Mouse (Mus musculus) midbrain, embryonic 13.5 days (tissue): Measurements from ENCODE around the gene Mllt3. TPM values are rescaled to one million over a fixed set of nuclear protein-coding genes. Genes with fewer than 3 reads are reported as not detected.

Experiments used
- ATAC-seq: fragments of 200-750 bp; cut with Nextera tagmentation; 2 replicates; pipeline ENCODE4 v1.8.0; 2017; ENCODE audit warnings: mild to moderate bottlenecking, moderate TSS enrichment, moderate library complexity
- H3K27ac ChIP-seq: fragments of 300-500 bp; sonication (generic); 2 replicates; pipeline ENCODE4 v1.5.1; 2015; ENCODE audit warnings: inconsistent platforms, mild to moderate bottlenecking, moderate library complexity
- H3K27me3 ChIP-seq: fragments of 300-500 bp; sonication (generic); 2 replicates; pipeline ENCODE4 v1.6.1; 2015; ENCODE audit warnings: mild to moderate bottlenecking, inconsistent platforms
- H3K36me3 ChIP-seq: fragments of 300-500 bp; sonication (generic); 2 replicates; pipeline ENCODE4 v1.6.1; 2015; ENCODE audit warnings: mild to moderate bottlenecking, inconsistent platforms
- H3K4me1 ChIP-seq: fragments of 300-500 bp; sonication (generic); replicated peaks from 2 replicates; pipeline ENCODE4 v1.6.1; 2015; ENCODE audit warnings: inconsistent platforms
- H3K4me2 ChIP-seq: fragments of 300-500 bp; sonication (generic); replicated peaks from 2 replicates; pipeline ENCODE4 v1.6.1; 2015; ENCODE audit warnings: moderate library complexity, mild to moderate bottlenecking, inconsistent platforms
- H3K4me3 ChIP-seq: fragments of 300-500 bp; sonication (generic); replicated peaks from 2 replicates; pipeline ENCODE4 v1.5.1; 2015; ENCODE audit warnings: mild to moderate bottlenecking, inconsistent platforms
- H3K9ac ChIP-seq: fragments of 300-500 bp; sonication (generic); replicated peaks from 2 replicates; pipeline ENCODE4 v1.6.1; 2015; ENCODE audit warnings: mild to moderate bottlenecking, inconsistent platforms
- H3K9me3 ChIP-seq: fragments of 300-500 bp; sonication (generic); 2 replicates; pipeline ENCODE4 v1.6.1; 2016; ENCODE audit warnings: mild to moderate bottlenecking, inconsistent platforms
- WGBS: fragments of 180-500 bp; shearing (Covaris S2); methylation state at CpG from one replicate; pipeline ENCODE4 v1.1.7; 2015; 5-methylcytosine and 5-hydroxymethylcytosine counted together
- polyA plus RNA-seq: library from polyadenylated mRNA; unstranded; fragments of >200 nt; fragmentation: Nextera tagmentation; extraction: Ambion mirVana; gene quantifications from 2 replicates; pipeline ENCODE4 v1.2.1, GENCODE M21; 2015

Mllt3 gene
- polyA plus RNA-seq, 1 experiment from 2014 or later, result 115 TPM

DNA sequence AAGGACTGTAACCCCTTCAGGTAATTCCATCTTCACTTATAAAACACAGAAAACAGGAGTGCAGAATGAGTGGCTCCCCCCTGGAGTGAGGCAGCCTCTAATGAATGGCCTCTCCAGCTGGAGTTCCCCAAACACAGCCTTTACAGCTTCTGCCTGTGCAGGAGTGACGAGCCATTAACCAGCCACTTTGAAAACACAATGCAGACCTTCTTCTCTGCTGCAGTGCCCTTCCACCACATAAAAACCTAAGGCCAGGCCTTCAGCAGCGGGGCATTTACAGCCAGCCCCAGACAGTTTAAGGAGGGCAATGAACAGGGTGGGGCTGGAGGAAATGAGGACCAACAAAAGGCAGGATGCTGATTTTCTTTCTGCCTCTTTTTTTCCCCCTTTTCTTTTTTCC, 198.9 kb downstream of the Mllt3 start:
- H3K27ac ChIP-seq, result peak overlapping the region; percentile 45
- H3K9me3 ChIP-seq, result no peaks in the 10 kb centered on the region
- H3K4me3 ChIP-seq, result no peak overlapping the region
- WGBS, result 18% methylated on average over 2 of the region's 2 CpGs
- H3K36me3 ChIP-seq, result 0 out of 2 replicates have a peak, but pooled peaks cover 2% of the 10 kb centered on the region
- H3K4me1 ChIP-seq, result peaks cover 23% of the 10 kb centered on the region
- peak; percentile 65 for ATAC-seq
- no peak overlapping the region for H3K4me2 ChIP-seq
- no peak overlapping the region for H3K9ac ChIP-seq
- H3K27me3 ChIP-seq, result no peaks in the 10 kb centered on the region

DNA sequence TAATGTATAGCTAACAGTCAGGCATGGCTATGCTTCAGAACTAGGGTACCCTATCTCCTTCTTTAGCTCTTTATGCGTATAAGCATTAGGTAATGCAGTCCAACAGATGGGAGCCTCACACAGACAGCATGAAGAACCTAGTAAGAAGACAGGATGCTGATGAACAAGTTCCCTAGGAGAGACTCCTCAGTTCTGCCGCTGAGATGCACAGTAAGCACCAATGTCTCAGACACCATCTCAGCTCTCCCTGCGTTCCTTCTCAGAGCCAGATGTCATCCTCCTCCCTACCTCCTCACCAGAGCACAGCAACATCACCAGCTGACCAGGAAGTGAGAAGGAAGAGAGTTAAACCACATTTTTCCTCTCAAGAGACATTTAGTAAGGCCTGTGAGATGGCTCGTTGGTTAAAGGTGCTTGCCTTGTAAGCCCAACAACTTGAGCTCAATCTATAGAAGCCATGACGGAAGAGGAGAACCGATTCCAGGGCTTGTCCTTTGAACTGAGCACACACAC, 202.3 kb downstream of the Mllt3 start:
- H3K4me1 ChIP-seq, result peaks cover 19% of the 10 kb centered on the region
- no peak overlapping the region for H3K27ac ChIP-seq
- H3K27me3 ChIP-seq, result no peaks in the 10 kb centered on the region
- H3K4me3 ChIP-seq, result no peak overlapping the region
- no peak overlapping the region for H3K9ac ChIP-seq
- H3K4me2 ChIP-seq, result no peak overlapping the region
- no peaks in the 10 kb centered on the region for H3K36me3 ChIP-seq
- WGBS, result 91% methylated on average over 6 of the region's 6 CpGs
- no peaks in the 10 kb centered on the region for H3K9me3 ChIP-seq
- no peak for ATAC-seq

DNA sequence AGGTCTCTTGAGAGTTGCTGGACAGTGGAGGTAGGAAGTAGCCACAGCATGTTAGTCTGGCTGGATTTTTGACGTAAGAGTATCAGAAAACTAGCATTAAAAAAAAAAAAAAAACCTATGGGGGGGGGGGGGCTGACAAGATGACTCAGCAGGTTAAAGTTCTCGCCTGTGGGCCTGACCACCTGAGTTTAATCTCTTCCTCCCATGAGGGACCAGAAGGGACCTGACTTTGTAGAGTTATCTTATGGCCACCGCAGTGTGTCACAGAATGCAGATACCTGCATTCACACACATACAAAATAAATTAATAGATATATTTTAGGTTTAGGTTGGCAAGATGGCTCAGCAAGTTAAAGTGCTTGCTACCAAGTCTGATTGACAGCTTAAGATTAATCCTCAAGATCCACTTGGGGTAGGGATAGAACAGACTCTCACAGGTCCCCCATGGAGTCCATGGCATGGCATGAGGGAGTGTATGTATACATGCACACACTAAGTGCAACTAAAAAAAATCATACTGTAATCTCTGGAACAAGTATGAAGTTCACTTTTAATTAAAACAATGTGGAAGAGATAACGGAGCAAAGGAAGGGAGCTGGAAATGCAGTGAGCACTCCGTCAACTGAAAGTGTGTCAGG, 203.6 kb downstream of the Mllt3 start:
- Histone ChIP-seq H3K27me3 (no peaks in the 10 kb centered on the region), H3K4me1 (peaks cover 10% of the 10 kb centered on the region), H3K9ac (no peak overlapping the region), H3K9me3 (no peaks in the 10 kb centered on the region), H3K4me3 (no peak overlapping the region), H3K4me2 (no peak overlapping the region), H3K27ac (no peak overlapping the region), H3K36me3 (no peaks in the 10 kb centered on the region)
- no peak for ATAC-seq
- WGBS, result 93% methylated on average over 5 of the region's 5 CpGs

DNA sequence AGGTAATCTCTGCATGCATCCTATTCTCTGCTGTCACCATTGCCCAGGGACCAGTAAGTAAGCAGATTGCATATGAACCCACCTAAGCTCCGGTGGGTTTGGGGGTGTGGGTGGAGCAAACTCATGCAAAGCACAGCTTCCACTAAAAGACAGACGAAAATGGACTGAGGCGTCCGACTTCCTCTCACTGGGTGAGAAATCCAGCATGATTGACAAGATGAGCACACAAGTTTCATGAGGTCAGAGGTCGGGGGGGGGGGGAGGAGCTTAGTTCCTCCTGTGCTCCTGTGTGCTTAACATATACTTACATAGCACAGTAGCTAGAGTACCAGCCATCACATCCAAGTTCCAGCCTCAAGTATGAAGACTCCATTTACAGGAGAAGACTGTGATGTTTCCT, 206.8 kb downstream of the Mllt3 start:
- H3K27ac ChIP-seq, result no peak overlapping the region
- H3K9ac ChIP-seq, result no peak overlapping the region
- no peaks in the 10 kb centered on the region for H3K36me3 ChIP-seq
- ATAC-seq, result no peak
- 0 out of 2 replicates have a peak, but pooled peaks cover 3% of the 10 kb centered on the region for H3K4me1 ChIP-seq
- WGBS, result 78% methylated on average over 5 of the region's 5 CpGs
- no peak overlapping the region for H3K4me3 ChIP-seq
- no peaks in the 10 kb centered on the region for H3K27me3 ChIP-seq
- no peaks in the 10 kb centered on the region for H3K9me3 ChIP-seq
- H3K4me2 ChIP-seq, result no peak overlapping the region

DNA sequence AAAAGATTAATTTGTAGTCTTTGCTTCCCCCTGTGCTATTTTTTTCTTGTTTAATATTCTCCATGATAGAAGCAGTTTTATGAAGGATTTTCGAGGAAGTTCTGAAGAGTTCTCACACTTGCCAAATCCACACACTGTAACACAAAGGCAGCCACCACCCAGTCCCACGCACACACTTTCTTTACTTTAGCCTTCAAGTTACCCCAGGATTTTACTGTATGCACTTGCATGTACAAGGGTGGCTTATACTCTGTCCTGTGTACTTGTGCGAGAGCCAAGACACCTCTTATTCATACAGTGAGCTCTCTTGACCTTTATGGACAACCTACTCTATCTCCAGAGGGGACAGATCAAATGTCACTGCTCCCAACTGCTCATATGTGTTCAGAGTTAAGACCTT, 209.5 kb downstream of the Mllt3 start:
- Histone ChIP-seq H3K27ac (no peak overlapping the region), H3K27me3 (no peaks in the 10 kb centered on the region)
- 86% methylated on average over 3 of the region's 3 CpGs for WGBS

DNA sequence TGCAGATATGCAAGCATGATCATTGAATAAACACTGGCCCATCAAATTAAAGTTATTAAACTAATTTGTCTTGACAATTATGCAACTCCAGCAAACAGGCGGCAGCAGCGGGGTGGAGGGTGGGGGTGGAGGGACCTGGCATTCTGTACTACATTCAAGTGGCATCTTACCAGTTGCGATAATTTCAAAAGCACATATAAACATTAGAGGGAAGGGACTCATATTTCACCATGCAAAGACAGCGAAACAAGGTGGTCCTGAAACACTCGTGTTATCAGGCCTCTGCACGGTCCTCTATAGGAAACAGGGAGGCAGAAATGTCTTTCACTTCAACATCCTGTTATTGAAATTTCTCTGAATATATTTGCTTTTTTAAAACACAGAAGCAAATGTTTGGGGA, 210.0 kb downstream of the Mllt3 start:
- 89% methylated on average over 6 of the region's 6 CpGs for WGBS
- ATAC-seq, result no peak

More for the DNA sequence above, 209.5 kb downstream of the Mllt3 start:
- H3K9me3 ChIP-seq, result no peaks in the 10 kb centered on the region
- no peak overlapping the region for H3K4me3 ChIP-seq
- H3K4me2 ChIP-seq, result no peak overlapping the region
- no peaks in the 10 kb centered on the region for H3K36me3 ChIP-seq
- 0 out of 2 replicates have a peak, but pooled peaks have one; percentile 3 for ATAC-seq
- H3K9ac ChIP-seq, result no peak overlapping the region
- H3K4me1 ChIP-seq, result peaks cover 18% of the 10 kb centered on the region

DNA sequence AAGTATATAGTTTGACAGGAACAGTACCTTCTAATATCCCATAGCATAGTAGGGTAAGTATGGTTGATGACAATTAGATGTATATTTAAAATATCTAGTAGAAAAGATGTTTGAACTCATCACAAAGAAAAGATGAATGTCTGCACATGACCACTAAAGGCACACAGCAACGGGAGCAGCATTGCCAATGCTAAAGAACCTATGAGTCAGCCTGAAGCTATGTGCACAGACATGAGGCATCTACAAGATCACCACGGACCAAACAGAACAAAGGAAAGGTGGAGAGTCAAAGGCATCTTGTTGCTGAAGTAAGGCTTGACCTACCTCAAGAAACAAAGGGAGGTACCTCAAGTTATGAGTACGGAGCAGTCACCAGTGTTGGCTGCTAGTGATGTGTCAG, 212.3 kb downstream of the Mllt3 start:
- WGBS, result 88% methylated on average over 3 of the region's 3 CpGs
- Histone ChIP-seq H3K27me3 (no peaks in the 10 kb centered on the region), H3K27ac (no peak overlapping the region), H3K9ac (no peak overlapping the region), H3K4me1 (peaks cover 24% of the 10 kb centered on the region), H3K9me3 (no peaks in the 10 kb centered on the region), H3K4me3 (no peak overlapping the region), H3K4me2 (no peak overlapping the region), H3K36me3 (no peaks in the 10 kb centered on the region)
- ATAC-seq, result no peak

More for the DNA sequence above, 210.0 kb downstream of the Mllt3 start:
- H3K36me3 ChIP-seq, result no peaks in the 10 kb centered on the region
- no peak overlapping the region for H3K9ac ChIP-seq
- H3K4me1 ChIP-seq, result peaks cover 23% of the 10 kb centered on the region
- H3K9me3 ChIP-seq, result no peaks in the 10 kb centered on the region
- H3K4me3 ChIP-seq, result no peak overlapping the region
- no peak overlapping the region for H3K27ac ChIP-seq
- H3K4me2 ChIP-seq, result no peak overlapping the region
- no peaks in the 10 kb centered on the region for H3K27me3 ChIP-seq

DNA sequence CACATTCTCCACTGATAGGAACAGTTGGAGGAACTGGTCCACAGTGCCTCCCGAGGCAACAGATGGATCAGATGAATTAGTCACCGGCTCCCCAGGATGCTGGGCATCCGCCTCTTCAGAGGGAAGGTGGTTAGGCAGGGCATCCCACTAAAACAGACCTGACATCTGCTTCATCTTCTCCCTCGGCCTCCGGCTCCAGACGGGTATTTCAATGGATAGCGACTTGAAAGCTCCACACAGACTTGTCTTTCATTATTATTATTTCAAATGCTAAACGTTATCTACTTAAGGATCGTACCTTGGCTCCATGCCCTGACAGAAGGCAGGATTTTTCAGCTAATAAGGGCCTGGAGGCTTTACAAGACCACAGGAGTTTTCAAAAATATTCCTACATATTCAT, 214.0 kb downstream of the Mllt3 start:
- 39% methylated on average over 9 of the region's 9 CpGs for WGBS
- Histone ChIP-seq H3K36me3 (no peaks in the 10 kb centered on the region), H3K9me3 (no peaks in the 10 kb centered on the region), H3K27me3 (no peaks in the 10 kb centered on the region), H3K4me1 (peaks cover 20% of the 10 kb centered on the region), H3K27ac (no peak overlapping the region; the same call in 1 of the 2 replicates), H3K9ac (no peak overlapping the region), H3K4me2 (no peak overlapping the region), H3K4me3 (no peak overlapping the region)
- peak; percentile 81 for ATAC-seq

DNA sequence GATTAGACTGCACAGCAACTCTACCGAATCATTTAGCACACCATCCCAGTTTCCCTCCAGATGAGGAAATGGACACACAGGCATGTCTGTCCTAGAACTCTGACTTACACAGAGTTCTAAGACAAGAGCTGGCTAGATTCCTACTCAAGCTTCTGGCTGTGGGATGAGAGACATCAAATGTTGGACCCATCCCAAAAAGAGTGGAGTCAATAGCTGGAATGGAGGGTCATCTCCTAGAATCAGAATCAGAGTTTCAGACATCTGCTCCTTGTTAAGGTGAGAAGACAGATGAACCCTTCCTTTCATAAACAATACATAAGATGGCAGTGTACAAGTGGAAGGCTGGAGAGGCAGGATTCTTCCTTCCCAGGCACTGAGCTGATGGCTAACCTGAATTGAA, 214.9 kb downstream of the Mllt3 start:
- Histone ChIP-seq H3K4me2 (no peak overlapping the region), H3K9me3 (no peaks in the 10 kb centered on the region), H3K36me3 (no peaks in the 10 kb centered on the region), H3K27ac (no peak overlapping the region), H3K27me3 (no peaks in the 10 kb centered on the region), H3K9ac (no peak overlapping the region), H3K4me1 (peaks cover 20% of the 10 kb centered on the region), H3K4me3 (no peak overlapping the region)
- no peak for ATAC-seq
- WGBS, result 93% methylated on average over 1 of the region's 1 CpGs

DNA sequence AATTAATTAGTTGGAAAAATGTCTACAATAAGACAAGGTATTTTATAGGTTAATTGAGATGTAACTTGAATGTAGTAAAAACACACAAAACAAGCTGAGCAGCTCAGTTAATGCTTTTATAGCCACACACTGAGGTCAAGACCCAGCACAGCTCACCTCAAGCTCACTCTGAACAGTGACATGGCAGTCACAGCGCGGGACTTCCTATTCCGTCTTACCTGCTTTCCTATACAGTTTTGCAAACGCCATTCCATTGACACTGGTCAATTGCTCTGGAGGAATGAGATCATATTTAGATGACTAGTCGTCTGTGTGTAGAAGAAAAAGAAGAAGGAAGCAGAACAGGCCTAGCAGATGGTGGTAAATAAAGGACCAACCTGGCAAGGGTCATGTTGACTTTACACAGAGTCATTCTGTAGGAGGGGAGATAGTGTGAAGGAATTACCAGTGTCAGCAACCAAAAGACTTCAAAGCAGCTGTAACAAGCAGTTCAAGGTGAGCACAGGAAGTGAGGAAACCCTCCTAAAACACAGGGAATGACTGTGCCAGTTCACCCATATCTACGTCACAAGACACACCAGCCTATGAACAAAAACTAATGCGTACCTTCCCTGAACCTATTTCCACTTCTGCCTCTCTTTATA, 217.6 kb downstream of the Mllt3 start:
- H3K4me2 ChIP-seq, result no peak overlapping the region
- no peak for ATAC-seq
- H3K4me3 ChIP-seq, result no peak overlapping the region
- peaks cover 20% of the 10 kb centered on the region for H3K4me1 ChIP-seq
- WGBS, result 89% methylated on average over 7 of the region's 7 CpGs
- no peaks in the 10 kb centered on the region for H3K9me3 ChIP-seq
- no peak overlapping the region for H3K27ac ChIP-seq
- 0 out of 2 replicates have a peak, but pooled peaks cover 3% of the 10 kb centered on the region for H3K36me3 ChIP-seq
- no peak overlapping the region for H3K9ac ChIP-seq
- no peaks in the 10 kb centered on the region for H3K27me3 ChIP-seq

DNA sequence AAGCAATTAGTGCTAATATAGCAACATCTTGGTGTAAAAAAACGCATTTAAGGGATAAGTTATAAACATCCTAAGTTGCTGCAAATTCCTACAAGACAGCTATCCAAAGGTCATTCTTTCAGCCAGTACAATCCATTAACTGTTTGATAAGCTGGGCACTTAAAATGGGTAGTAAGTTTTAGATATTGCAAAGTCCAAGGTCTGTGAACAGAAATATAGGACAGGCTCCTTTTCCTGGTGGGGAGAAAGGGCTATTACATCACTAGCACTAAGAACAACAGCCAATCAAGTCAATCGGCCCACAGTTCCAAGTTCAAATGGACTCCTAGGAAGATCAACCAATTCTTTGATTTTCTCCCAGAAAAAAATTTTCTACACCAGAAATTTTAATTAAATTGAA, 221.3 kb downstream of the Mllt3 start:
- WGBS, result 93% methylated on average over 2 of the region's 2 CpGs
- Histone ChIP-seq H3K4me3 (no peak overlapping the region), H3K9ac (no peak overlapping the region), H3K4me1 (peaks cover under 1% of the 10 kb centered on the region; the same call in 1 of the 2 replicates), H3K27ac (no peak overlapping the region), H3K27me3 (no peaks in the 10 kb centered on the region), H3K4me2 (no peak overlapping the region), H3K9me3 (no peaks in the 10 kb centered on the region), H3K36me3 (0 out of 2 replicates have a peak, but pooled peaks cover 3% of the 10 kb centered on the region)
- ATAC-seq, result no peak

DNA sequence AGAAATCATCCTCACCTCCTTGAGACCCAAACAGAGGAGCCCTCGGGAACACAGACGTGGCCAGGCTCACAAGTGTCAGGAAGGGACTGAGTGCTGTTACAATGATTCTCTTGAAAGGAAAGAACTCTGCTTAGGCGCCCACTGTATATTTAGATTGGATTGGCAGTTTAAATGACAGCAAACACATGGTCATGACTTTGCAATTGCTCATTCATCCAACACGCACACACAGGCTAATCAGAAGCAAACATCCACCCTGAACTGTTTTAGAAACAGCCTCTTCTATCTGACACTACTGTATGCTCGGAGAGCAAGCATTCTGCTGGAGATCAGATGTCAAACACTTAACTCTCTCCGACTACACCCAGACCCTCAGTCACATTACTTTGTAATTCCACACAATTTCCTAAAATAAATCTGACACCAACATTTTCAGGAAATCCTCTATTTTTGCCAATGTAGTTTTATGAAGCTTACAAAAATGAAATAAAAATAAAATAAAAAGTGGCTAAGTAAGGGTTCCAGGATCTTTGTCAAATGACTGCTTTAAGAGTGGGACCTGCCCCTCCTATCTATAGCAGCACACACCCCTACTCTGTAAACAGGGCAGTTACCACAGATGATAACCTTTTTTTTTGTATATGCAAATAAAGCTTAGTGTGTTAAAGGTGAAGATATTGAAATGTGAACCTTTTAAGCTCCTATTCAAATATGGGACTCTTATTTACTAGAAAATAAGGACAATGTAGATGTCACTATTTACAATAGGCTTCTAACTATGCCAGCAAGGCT, 226.8 kb downstream of the Mllt3 start:
- peaks cover 32% of the 10 kb centered on the region for H3K4me1 ChIP-seq
- H3K27ac ChIP-seq, result peak overlapping the region; percentile 35; the same call in 1 of the 2 replicates
- H3K4me3 ChIP-seq, result no peak overlapping the region
- WGBS, result 24% methylated on average over 6 of the region's 6 CpGs
- no peak overlapping the region for H3K4me2 ChIP-seq
- no peaks in the 10 kb centered on the region for H3K36me3 ChIP-seq
- no peaks in the 10 kb centered on the region for H3K9me3 ChIP-seq
- no peak overlapping the region for H3K9ac ChIP-seq
- no peaks in the 10 kb centered on the region for H3K27me3 ChIP-seq
- no peak; the same call in 1 of the 2 replicates for ATAC-seq
